Mouse (Mus musculus) macrophage (primary cell): Measurements from ENCODE around the gene Aurkaip1. TPM values are rescaled to one million over a fixed set of nuclear protein-coding genes. Genes with fewer than 3 reads are reported as not detected.
A peak's percentile ranks its signal among the peaks of the same experiment; 100 is the strongest.

ENCODE experiments used
- H3K27ac ChIP-seq: fragments of 350-480 bp; formaldehyde crosslinking; 2 replicates; pipeline ENCODE4 v1.9.0; 2021
- H3K36me3 ChIP-seq: fragments of 350-480 bp; formaldehyde crosslinking; 2 replicates; pipeline ENCODE4 v1.9.0; 2021; ENCODE audit errors: inconsistent target
- H3K4me3 ChIP-seq: fragments of 350-480 bp; formaldehyde crosslinking; 2 replicates; pipeline ENCODE4 v1.9.0; 2021; ENCODE audit errors: inconsistent target
- H3K79me2 ChIP-seq: fragments of 350-480 bp; formaldehyde crosslinking; 2 replicates; pipeline ENCODE4 v1.9.0; 2021; ENCODE audit errors: inconsistent target
- WGBS: methylation state at CpG from one replicate; pipeline ENCODE4 v1.1.7; 2026; ENCODE audit warnings: inconsistent platforms; ENCODE audit not compliant: missing documents; 5-methylcytosine and 5-hydroxymethylcytosine counted together
- polyA plus RNA-seq: library from polyadenylated mRNA; stranded (reverse); fragments of 250-400 nt; gene quantifications from 3 replicates; pipeline ENCODE4 v1.2.4, GENCODE M21; 2018; ENCODE audit warnings: inconsistent platforms

Gene Aurkaip1
- polyA plus RNA-seq, 1 experiment from 2014 or later, result 66.8 TPM

DNA sequence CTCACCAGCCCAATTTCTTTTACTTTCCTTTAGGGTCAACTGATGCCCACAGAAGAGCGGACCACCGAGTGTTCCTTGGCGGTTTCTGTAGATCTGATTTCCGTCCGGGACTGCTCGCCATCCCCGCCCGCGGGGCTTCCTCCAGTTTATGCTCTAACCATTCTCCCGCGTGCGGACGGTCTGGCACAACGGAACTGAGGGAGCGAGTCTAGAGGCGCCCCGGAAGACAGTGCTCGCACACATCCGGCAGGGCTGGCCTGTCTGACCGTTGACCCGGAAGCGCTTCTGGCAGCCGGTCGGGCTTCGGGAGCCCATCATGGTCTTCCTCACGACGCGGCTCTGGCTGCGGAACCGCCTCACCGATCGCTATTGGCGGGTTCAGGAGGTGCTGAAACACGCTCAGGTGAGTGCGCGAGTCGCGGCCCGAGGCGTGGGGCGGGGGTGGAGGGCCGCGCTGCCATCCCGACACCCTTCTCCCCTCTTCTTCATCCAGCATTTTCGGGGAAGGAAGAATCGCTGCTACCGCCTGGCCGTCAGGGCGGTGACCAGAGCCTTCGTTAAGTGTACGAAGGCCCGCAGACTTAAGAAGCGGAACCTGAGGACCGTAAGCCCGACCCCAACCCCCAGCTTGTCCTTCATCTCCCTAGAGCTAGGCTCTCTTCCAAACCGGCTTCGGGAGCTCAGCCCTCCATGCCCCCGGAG is 27.6 kb upstream of the Aurkaip1 start:
- Histone ChIP-seq H3K79me2 (peaks cover 45% of the 10 kb centered on the region), H3K36me3 (peaks cover 18% of the 10 kb centered on the region), H3K4me3 (peak overlapping the region; percentile 96), H3K27ac (peak overlapping the region; percentile 45; the same call in 1 of the 2 replicates)
- under 1% methylated on average over 51 of the region's 58 CpGs for WGBS

DNA sequence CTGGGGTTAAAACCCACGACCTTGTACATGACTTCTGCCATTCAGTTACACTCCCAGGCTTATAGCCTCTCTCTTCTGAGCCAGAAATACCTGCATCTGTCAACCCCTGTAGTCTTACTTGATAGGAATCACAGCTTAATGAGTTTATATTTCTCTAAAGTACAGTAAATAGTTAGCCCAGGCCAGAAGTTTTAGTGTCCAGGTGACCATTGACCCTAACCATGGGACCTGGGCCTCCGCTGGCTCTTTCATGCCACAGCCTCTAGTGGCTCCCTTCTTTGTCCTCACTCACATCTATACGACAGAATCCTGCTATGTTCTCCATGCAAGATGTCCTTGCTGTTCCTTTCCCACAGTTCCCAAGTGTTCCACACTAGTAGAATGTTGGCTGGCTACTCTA is 23.2 kb upstream of the Aurkaip1 start:
- Histone ChIP-seq H3K4me3 (no peak overlapping the region), H3K36me3 (peaks cover 36% of the 10 kb centered on the region)
- WGBS, result 94% methylated on average over 3 of the region's 3 CpGs

DNA sequence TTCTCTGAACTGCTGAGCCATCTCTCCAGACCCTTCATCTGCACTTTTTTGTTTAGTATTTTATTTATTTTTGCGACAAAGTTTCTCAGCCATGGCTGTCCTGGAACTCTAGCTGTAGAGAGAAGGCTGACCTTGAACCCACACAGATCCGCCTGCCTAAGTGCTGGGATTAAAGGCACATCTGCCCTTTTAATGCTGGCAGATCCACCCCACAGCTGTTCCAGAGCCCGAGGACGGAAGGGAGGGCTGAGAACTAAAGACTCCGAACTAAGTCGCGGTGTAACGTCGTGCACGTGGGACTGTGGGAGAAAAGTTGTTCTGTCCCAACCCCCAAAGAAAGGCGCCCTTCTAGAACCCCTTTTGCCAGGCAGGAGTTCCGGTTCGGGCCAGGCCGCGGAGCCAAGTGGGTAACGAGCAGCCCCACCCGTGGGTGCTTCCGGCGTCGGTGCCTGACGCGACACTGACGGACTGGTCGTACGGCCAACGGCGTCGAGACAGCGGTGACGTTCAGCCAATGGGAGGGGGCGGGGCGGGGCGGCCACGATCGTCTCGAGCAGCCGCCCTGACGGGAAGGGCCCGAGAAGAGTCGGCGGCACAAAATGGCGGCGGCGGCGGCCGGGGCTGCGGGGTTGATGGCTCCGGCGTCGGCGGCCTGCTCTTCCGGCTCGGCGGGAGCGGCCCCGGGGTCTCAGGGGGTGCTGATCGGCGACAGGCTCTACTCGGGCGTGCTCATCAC is 19.0 kb upstream of the Aurkaip1 start, which contains the start of gene Ccnl2:
Gene Ccnl2 (plus strand): TSS at position 561 of the 736 bp plus-strand sequence.
- Histone ChIP-seq H3K79me2 (peaks cover 58% of the 10 kb centered on the region), H3K27ac (peak within 1 kb of the TSS; percentile 73), H3K36me3 (peaks cover 59% of the 10 kb centered on the region), H3K4me3 (peak within 1 kb of the TSS; percentile 93)
- WGBS, result 2% methylated on average over 42 of the region's 60 CpGs

More for the DNA sequence above, 23.2 kb upstream of the Aurkaip1 start:
- no peak overlapping the region for H3K27ac ChIP-seq
- H3K79me2 ChIP-seq, result peaks cover 50% of the 10 kb centered on the region

DNA sequence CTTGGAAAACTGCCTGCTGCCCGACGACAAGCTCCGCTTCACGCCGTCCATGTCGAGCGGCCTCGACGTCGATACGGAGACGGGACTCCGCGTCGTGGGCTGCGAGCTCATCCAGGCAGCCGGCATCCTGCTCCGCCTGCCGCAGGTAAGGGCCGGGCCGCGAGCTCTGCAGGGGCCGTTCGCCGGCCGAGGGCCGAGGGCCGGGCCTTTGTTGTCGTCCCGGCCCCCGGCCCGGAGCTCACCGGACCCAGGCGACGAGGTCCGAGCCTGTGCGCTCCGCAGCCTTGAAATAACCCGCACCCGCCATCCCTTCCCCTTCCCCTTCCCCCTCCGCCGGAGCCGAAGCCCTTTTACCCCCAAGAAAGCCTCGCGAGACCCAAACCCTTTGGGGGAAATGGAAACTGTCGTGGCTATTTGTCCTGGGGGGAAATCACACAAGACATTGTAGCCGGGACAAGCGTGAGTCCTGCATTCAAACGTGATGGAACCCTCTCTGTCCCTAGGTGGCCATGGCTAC is 18.3 kb upstream of the Aurkaip1 start:
- under 1% methylated on average over 44 of the region's 49 CpGs for WGBS
- Histone ChIP-seq H3K36me3 (peaks cover 59% of the 10 kb centered on the region), H3K27ac (peak overlapping the region; percentile 59), H3K79me2 (peaks cover 58% of the 10 kb centered on the region), H3K4me3 (peak overlapping the region; percentile 93)

DNA sequence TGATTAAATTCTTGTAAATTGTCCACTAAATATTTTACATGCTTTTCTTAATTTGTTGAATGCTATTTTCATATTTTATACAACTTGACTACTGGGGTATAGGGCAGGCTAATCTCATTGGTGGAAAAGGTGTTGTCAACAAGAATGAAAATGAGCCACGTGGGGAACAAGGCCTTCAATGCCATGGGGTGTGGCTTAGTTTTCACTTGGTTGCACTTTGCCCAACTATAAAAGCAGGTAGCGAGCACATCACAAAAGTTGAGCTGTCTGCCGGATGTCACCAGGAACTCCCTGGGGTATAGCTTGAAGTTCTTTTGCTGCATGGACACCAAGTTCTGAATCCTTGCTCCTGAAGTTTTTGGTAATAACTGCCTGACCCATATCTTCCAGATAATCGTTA is 13.5 kb upstream of the Aurkaip1 start:
- 94% methylated on average over 4 of the region's 4 CpGs for whole genome bisulfite sequencing

DNA sequence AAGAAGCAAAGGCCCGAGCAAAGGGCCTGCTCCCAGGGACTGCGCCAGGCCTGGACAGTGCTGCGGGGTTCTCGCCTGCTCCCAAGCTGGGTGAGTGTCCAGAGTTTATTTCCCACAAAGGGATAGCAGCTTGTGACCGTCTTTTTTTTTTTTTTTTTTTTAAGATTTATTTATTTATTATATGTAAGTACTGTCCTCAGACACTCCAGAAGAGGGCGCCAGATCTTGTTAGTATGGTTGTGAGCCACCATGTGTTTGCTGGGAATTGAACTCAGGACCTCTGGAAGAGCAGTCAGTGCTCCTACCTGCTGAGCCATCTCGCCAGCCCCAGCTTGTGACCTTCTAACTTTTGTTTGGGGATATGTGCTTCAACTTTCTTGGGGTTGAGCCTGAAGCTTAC is 10.0 kb upstream of the Aurkaip1 start:
- H3K79me2 ChIP-seq, result peaks cover 93% of the 10 kb centered on the region
- no peak overlapping the region for H3K27ac ChIP-seq
- no peak overlapping the region for H3K4me3 ChIP-seq
- H3K36me3 ChIP-seq, result peaks cover 92% of the 10 kb centered on the region
- 93% methylated on average over 6 of the region's 7 CpGs for WGBS

More for the DNA sequence above, 13.5 kb upstream of the Aurkaip1 start:
- Histone ChIP-seq H3K27ac (no peak overlapping the region), H3K79me2 (peaks cover 100% of the 10 kb centered on the region), H3K4me3 (no peak overlapping the region), H3K36me3 (peaks cover 80% of the 10 kb centered on the region)

DNA sequence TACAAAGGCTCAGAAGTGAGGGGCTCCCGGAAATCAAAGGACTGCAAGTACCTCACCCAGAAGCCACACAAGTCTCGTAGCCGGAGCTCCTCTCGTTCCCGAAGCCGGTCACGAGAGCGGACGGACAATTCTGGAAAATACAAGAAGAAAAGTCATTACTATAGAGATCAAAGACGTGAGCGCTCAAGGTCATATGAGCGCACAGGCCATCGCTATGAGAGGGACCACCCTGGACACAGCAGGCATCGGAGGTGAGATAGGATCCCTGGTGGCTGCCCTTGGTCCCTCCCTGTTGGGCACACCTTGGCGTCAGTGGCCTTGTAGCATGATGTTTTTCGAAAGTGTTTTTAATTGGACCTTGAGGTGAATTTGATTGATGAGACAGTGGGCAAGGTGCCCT is 7.6 kb upstream of the Aurkaip1 start:
- 97% methylated on average over 16 of the region's 16 CpGs for WGBS
- Histone ChIP-seq H3K36me3 (peaks cover 83% of the 10 kb centered on the region), H3K4me3 (no peak overlapping the region), H3K79me2 (peaks cover 69% of the 10 kb centered on the region), H3K27ac (no peak overlapping the region)

DNA sequence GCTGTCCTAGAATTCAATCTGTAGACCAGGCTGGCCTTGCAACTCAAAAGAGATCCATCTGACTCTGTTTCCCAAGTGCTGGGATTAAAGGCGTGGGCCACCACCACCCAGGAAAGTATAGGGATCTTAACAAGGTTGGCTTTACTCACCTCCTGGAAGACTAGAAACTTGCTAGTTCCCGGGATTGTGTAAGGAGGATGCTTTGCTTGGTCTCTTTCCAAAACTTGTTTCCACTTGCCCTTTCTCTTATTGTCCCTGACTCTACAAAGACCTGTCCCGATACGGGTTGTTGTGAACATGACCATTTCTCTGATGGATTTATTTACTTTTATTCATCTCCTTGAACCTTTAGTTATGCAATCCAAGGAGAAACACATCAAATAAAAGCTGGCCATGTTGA is 1.2 kb upstream of the Aurkaip1 start:
- Histone ChIP-seq H3K27ac (no peak overlapping the region), H3K79me2 (peaks cover 24% of the 10 kb centered on the region), H3K36me3 (peaks cover 20% of the 10 kb centered on the region), H3K4me3 (no peak overlapping the region)
- 93% methylated on average over 4 of the region's 4 CpGs for WGBS

DNA sequence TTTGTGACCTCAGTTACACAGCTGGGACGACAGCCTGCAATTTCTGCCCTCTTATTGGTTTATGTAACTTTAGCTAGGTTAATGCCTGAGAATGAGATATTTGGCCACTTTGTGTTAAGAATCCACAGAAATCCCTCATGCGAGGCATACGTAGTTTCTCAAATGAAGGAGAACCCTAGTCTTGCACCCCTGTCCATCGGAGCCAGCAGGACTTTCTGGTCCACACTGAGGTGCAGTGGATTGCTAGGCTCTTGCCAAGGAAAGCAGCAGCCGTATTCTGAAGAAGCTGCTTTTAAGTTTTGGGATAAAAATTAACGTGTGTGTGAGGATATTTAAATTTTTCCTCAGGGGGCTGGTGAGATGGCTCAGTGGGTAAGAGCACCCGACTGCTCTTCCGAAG is 476 bp upstream of the Aurkaip1 start:
- 63% methylated on average over 6 of the region's 8 CpGs for WGBS
- Histone ChIP-seq H3K27ac (peak overlapping the region; percentile 81), H3K4me3 (peak overlapping the region; percentile 81; the same call in 1 of the 2 replicates), H3K79me2 (peaks cover 19% of the 10 kb centered on the region), H3K36me3 (peaks cover 13% of the 10 kb centered on the region; the same call in 1 of the 2 replicates)

DNA sequence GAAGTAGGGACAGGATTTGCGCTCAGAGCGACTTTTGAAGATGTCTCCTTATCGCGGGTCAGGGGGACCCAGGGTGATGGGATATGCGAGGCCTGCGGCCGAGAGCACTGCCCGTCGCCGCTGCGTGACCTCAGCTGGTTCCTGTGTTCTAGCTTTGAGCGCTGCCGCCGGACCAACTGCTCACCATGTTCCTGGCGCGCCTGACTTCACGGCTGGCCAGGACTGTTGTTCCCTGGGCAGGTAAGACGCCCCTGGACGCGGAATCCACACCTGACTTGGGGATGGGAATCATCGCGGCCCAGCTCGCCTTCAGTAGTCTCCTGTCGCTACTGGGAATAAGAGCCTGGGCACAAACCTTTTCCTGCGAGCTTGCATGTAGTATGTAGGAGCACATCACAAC is 759 bp downstream of the Aurkaip1 start:
- 1% methylated on average over 25 of the region's 25 CpGs for WGBS
- H3K4me3 ChIP-seq, result peak overlapping the region; percentile 81
- peak overlapping the region; percentile 81 for H3K27ac ChIP-seq
- peaks cover 19% of the 10 kb centered on the region for H3K79me2 ChIP-seq
- peaks cover 9% of the 10 kb centered on the region; the same call in 1 of the 2 replicates for H3K36me3 ChIP-seq

DNA sequence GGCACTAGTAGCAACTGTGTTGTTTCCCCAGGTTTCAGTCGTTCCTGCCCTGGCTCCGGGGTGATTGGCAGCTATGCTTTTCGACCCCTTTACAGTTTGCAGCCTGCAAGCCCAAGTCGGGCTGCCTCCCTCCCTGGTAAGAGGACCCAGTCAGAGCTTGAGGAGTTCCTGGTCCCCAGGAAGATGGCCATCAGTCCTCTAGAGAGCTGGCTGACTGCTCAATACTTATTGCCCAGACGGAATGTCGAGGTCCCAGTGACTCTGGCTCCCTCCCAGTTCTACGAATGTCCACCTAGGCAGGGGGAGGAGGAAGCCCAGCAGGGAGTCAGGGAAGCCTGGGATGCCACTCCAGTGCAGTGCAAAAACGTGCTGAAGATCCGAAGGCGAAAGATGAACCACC is 1.2 kb downstream of the Aurkaip1 start:
- Histone ChIP-seq H3K79me2 (peaks cover 19% of the 10 kb centered on the region), H3K27ac (peak overlapping the region; percentile 81), H3K36me3 (0 out of 2 replicates have a peak, but pooled peaks cover 5% of the 10 kb centered on the region), H3K4me3 (peak overlapping the region; percentile 81)
- 58% methylated on average over 10 of the region's 10 CpGs for WGBS

DNA sequence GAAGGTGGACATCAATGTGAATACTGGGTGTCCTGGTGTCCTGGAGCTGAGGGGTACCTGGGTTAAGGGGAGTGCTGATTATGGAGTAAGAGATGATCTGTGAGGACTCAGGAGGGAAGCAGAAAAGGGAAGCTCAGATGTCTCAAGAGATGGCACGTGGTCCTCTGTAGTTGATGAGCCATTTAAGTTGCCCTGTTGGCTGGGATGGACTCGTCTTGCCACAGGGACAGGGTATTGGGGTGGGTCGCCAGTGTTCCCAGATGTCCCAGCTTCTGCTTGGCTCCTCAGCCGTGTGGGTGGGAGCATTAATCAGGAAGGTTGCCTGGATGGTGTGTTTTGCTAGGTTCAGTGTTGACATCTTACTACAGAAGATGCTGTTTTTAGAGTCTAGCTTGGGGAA is 2.2 kb downstream of the Aurkaip1 start:
- Histone ChIP-seq H3K4me3 (no peak overlapping the region), H3K27ac (no peak overlapping the region), H3K36me3 (no peaks in the 10 kb centered on the region), H3K79me2 (peaks cover 19% of the 10 kb centered on the region)
- 64% methylated on average over 4 of the region's 4 CpGs for WGBS

DNA sequence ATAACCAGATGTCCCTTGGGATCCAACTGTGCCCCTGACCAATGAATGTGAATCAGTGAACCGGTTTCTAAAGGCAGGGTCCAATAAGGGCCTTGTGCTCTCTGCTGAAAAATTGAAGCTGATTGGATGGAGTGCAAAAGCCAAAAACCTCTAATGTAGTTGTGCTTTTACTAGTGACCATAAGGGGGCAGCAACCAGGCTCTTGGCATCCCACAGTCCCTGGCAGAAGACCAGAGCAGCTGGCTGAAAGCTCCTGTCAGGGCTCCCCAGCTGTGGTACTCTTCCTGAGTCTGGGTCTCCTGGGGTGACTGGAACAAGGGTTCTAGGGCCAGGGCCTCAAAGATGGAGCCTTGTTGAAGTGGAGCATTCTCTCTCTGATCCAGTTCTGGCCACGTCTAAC is 2.8 kb downstream of the Aurkaip1 start:
- Histone ChIP-seq H3K4me3 (no peak overlapping the region), H3K27ac (no peak overlapping the region), H3K36me3 (no peaks in the 10 kb centered on the region), H3K79me2 (peaks cover 19% of the 10 kb centered on the region)
- WGBS, result 40% methylated on average over 2 of the region's 2 CpGs

DNA sequence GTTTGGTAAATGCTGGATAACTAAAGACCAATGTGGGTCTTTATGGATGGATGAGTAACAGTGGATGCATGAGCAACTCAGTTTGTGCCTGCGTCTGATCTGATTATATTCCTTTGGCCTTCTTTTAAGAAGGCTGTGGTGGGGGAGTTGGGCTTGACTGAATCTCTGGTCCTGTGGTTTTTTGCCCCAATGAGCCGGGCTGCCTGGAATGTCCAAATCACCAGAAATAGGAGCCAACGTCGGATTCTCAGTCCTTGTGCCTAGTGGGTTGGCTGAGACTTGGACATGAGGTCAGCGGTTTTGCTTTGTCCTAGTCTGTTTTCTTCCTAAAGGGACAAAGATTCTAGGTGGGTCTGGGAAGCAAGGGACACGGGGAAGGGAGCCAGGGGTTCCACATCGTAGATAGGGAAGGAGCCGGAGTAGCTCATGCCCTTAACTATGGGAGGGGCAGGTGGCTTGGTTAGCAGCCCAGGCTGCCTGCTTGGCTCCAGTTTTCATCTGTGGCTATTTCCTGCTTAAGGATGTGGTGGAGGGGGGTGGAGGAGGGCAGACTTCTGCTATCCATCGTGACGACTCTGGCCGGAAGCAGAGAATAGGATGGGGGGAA is 6.4 kb downstream of the Aurkaip1 start:
- WGBS, result 23% methylated on average over 11 of the region's 11 CpGs
- Histone ChIP-seq H3K4me3 (no peak overlapping the region), H3K36me3 (no peaks in the 10 kb centered on the region), H3K27ac (no peak overlapping the region), H3K79me2 (peaks cover 9% of the 10 kb centered on the region)
